Mouse (Mus musculus) cerebellum, adult 9-11 months (tissue): ENCODE data around the gene Tmprss3.

Experiments
- DNase-seq: peaks from one replicate; pipeline ENCODE4 v3.0.0; 2022

Tmprss3 gene

GRCm38 (mm10) chr17:31198877-31199276 is at the start of gene Tmprss3:
Tmprss3 (minus strand) TSS chr17:31198977.
- no peak for DNase-seq

GRCm38 (mm10) chr17:31247144-31247543 is 48.4 kb upstream of the Tmprss3 start:
- DNase-seq = no peak

GRCm38 (mm10) chr17:31245321-31245720 is 46.5 kb upstream of the Tmprss3 start:
- DNase-seq = no peak

GRCm38 (mm10) chr17:31242764-31243163 is 44.0 kb upstream of the Tmprss3 start:
- no peak for DNase-seq

GRCm38 (mm10) chr17:31241156-31241555 is 42.4 kb upstream of the Tmprss3 start:
- no peak for DNase-seq

GRCm38 (mm10) chr17:31238234-31239020 is 39.6 kb upstream of the Tmprss3 start:
- DNase-seq = no peak

- no peak for DNase-seq
These were observed 37.1 kb upstream of the Tmprss3 start for GRCm38 (mm10) chr17:31235915-31236314.

- no peak for DNase-seq
These were observed 33.7 kb upstream of the Tmprss3 start for GRCm38 (mm10) chr17:31232251-31233010.

- no peak for DNase-seq
These were observed 33.0 kb upstream of the Tmprss3 start for GRCm38 (mm10) chr17:31231780-31232179.

- no peak for DNase-seq
These were observed 28.2 kb upstream of the Tmprss3 start for GRCm38 (mm10) chr17:31226931-31227330.

- no peak for DNase-seq
These were observed 27.6 kb upstream of the Tmprss3 start for GRCm38 (mm10) chr17:31226368-31226767.

GRCm38 (mm10) chr17:31224591-31224990 is 25.8 kb upstream of the Tmprss3 start:
- DNase-seq = no peak

- no peak for DNase-seq
These were observed 25.1 kb upstream of the Tmprss3 start for GRCm38 (mm10) chr17:31223835-31224234.

- no peak for DNase-seq
These were observed 24.1 kb upstream of the Tmprss3 start for GRCm38 (mm10) chr17:31222810-31223310.

- DNase-seq = no peak
These were observed 17.5 kb upstream of the Tmprss3 start for GRCm38 (mm10) chr17:31216068-31216955.

- DNase-seq = no peak
These were observed 13.1 kb upstream of the Tmprss3 start for GRCm38 (mm10) chr17:31211881-31212280.

GRCm38 (mm10) chr17:31210299-31210698 is 11.5 kb upstream of the Tmprss3 start:
- no peak for DNase-seq

- no peak for DNase-seq
These were observed 10.7 kb upstream of the Tmprss3 start for GRCm38 (mm10) chr17:31209376-31209930.

GRCm38 (mm10) chr17:31208654-31209053 is 9.9 kb upstream of the Tmprss3 start:
- no peak for DNase-seq

GRCm38 (mm10) chr17:31207771-31208334 is 9.1 kb upstream of the Tmprss3 start, which contains the start of gene Ubash3a:
Ubash3a (plus strand) TSS chr17:31207873.
- DNase-seq = no peak

GRCm38 (mm10) chr17:31196283-31196682 is 2.5 kb downstream of the Tmprss3 start:
- no peak for DNase-seq

GRCm38 (mm10) chr17:31195207-31195606 is 3.6 kb downstream of the Tmprss3 start:
- DNase-seq = no peak
